Mouse (Mus musculus) liver, adult 2 months (tissue): Measurements from ENCODE around the gene Greb1.

ENCODE experiments used
- CTCF ChIP-seq: fragments of 200-500 bp; IDR thresholded peaks from 2 replicates; pipeline ENCODE4 v1.5.1; 2011; ENCODE audit warnings: low read depth, low read length, control low read depth
- POLR2A ChIP-seq: fragments of 200-500 bp; IDR thresholded peaks from 2 replicates; pipeline ENCODE4 v1.6.1; 2011; ENCODE audit warnings: low read length, control low read depth; ENCODE audit not compliant: insufficient read depth; ENCODE audit errors: extremely low read depth

- TF ChIP-seq POLR2A (no peak), CTCF (no peak)
These were observed 170.4 kb downstream of the Greb1 start for GRCm38 (mm10) chr12:16630152-16630865.
